Mouse (Mus musculus) CH12.LX (cell line): Measurements from ENCODE around the gene Pax4. TPM values are rescaled to one million over a fixed set of nuclear protein-coding genes. Genes with fewer than 3 reads are reported as not detected.

ENCODE experiments used
- DNase-seq: peaks from one replicate; pipeline ENCODE4 v3.0.0-alpha.2; 2013; ENCODE audit errors: extremely low read depth
- H3K27ac ChIP-seq: 2 replicates; pipeline ENCODE4 v1.5.1; 2012; ENCODE audit warnings: low read depth, mild to moderate bottlenecking, control low read depth, moderate library complexity; ENCODE audit not compliant: insufficient read depth
- H3K27me3 ChIP-seq: replicated peaks from 2 replicates; pipeline ENCODE3; 2012; ENCODE audit warnings: inconsistent platforms
- H3K36me3 ChIP-seq, 2 experiments: replicated peaks in 1 of 2; 2 replicates each; pipeline versions ENCODE3 to v1.6.1; 2012; ENCODE audit warnings: inconsistent platforms in 1 of 2, low read length in 1 of 2, mild to moderate bottlenecking in 1 of 2, mixed read lengths in 1 of 2, moderate library complexity in 1 of 2; ENCODE audit not compliant: control insufficient read depth in 1 of 2, insufficient read depth in 1 of 2
- H3K4me1 ChIP-seq, 2 experiments: 2 replicates each; pipeline ENCODE4 v1.6.1; 2012; ENCODE audit warnings: inconsistent platforms in 1 of 2, moderate library complexity in 1 of 2; ENCODE audit not compliant: insufficient read depth in 2 of 2, control insufficient read depth in 1 of 2
- H3K4me2 ChIP-seq: 2 replicates; pipeline ENCODE4 v1.6.1; 2012; ENCODE audit warnings: low read depth, mild to moderate bottlenecking, control low read depth; ENCODE audit not compliant: poor library complexity, insufficient read depth, severe bottlenecking
- H3K4me3 ChIP-seq, 3 experiments: fragments of 150-350 bp in 1 of 3; sonication (generic) in 1 of 3; replicated peaks in 1 of 3; 2 replicates each; pipeline versions ENCODE3 to v1.5.1; 2011 to 2012; ENCODE audit warnings: low read depth in 2 of 3, low read length in 2 of 3, mild to moderate bottlenecking in 2 of 3, moderate library complexity in 2 of 3, control low read depth in 1 of 3, improper control_type of control experiment in 1 of 3, inconsistent platforms in 1 of 3, mixed read lengths in 1 of 3; ENCODE audit not compliant: poor library complexity in 1 of 3
- H3K79me2 ChIP-seq: replicated peaks from 2 replicates; pipeline ENCODE4 v1.6.1; 2012; ENCODE audit warnings: mild to moderate bottlenecking, moderate library complexity; ENCODE audit not compliant: control insufficient read depth, poor library complexity, insufficient read depth, severe bottlenecking; ENCODE audit errors: extremely low read depth
- H3K9ac ChIP-seq: 2 replicates; pipeline ENCODE4 v1.6.1; 2012; ENCODE audit warnings: low read depth, mild to moderate bottlenecking, control low read depth, moderate library complexity; ENCODE audit not compliant: insufficient read depth
- H3K9me3 ChIP-seq: replicated peaks from 2 replicates; pipeline ENCODE3; 2012; ENCODE audit warnings: low read length, inconsistent platforms, mixed read lengths
- BHLHE40 ChIP-seq: IDR thresholded peaks from 2 replicates; pipeline ENCODE4 v1.6.1; 2011; ENCODE audit warnings: mild to moderate bottlenecking, low read depth, low read length, improper control_type of control experiment
- CHD1 ChIP-seq: IDR thresholded peaks from 2 replicates; pipeline ENCODE4 v1.6.1; 2012; ENCODE audit warnings: low read depth, low read length, improper control_type of control experiment, inconsistent platforms
- CHD2 ChIP-seq: IDR thresholded peaks from 2 replicates; pipeline ENCODE4 v1.6.1; 2011; ENCODE audit warnings: low read length, improper control_type of control experiment
- CTCF ChIP-seq, 2 experiments: IDR thresholded peaks in 1 of 2; conservative IDR thresholded peaks in 1 of 2; 2 replicates each; pipeline ENCODE4 v1.5.1; 2011 to 2012; ENCODE audit warnings: low read depth in 2 of 2, low read length in 2 of 2, improper control_type of control experiment in 1 of 2, inconsistent platforms in 1 of 2, mild to moderate bottlenecking in 1 of 2, moderate library complexity in 1 of 2
- ELF1 ChIP-seq: IDR thresholded peaks from 2 replicates; pipeline ENCODE4 v1.6.1; 2014; ENCODE audit warnings: low read depth, mild to moderate bottlenecking, inconsistent platforms, low read length, improper control_type of control experiment
- EP300 ChIP-seq: IDR thresholded peaks from 2 replicates; pipeline ENCODE4 v1.6.1; 2011; ENCODE audit warnings: low read length, improper control_type of control experiment
- IRF4 ChIP-seq: IDR thresholded peaks from 2 replicates; pipeline ENCODE4 v1.6.1; 2014; ENCODE audit warnings: low read depth, mild to moderate bottlenecking, inconsistent platforms, low read length, improper control_type of control experiment
- JUN ChIP-seq: IDR thresholded peaks from 2 replicates; pipeline ENCODE4 v1.6.1; 2011; ENCODE audit warnings: low read depth, mild to moderate bottlenecking, low read length, improper control_type of control experiment, moderate library complexity; ENCODE audit not compliant: insufficient read depth
- JUND ChIP-seq: conservative IDR thresholded peaks from 2 replicates; pipeline ENCODE4 v1.6.1; 2011; ENCODE audit warnings: low read depth, low read length, improper control_type of control experiment
- KAT2A ChIP-seq: IDR thresholded peaks from 2 replicates; pipeline ENCODE4 v1.6.1; 2012; ENCODE audit warnings: low read length, improper control_type of control experiment, inconsistent platforms; ENCODE audit not compliant: insufficient replicate concordance
- MAFK ChIP-seq: IDR thresholded peaks from 2 replicates; pipeline ENCODE4 v1.6.1; 2011; ENCODE audit warnings: low read length, improper control_type of control experiment; ENCODE audit not compliant: insufficient replicate concordance
- MAZ ChIP-seq: IDR thresholded peaks from 2 replicates; pipeline ENCODE4 v1.6.1; 2012; ENCODE audit warnings: low read depth, mild to moderate bottlenecking, inconsistent platforms, low read length, improper control_type of control experiment, moderate library complexity
- MXI1 ChIP-seq: IDR thresholded peaks from 2 replicates; pipeline ENCODE4 v1.6.1; 2011; ENCODE audit warnings: mild to moderate bottlenecking, low read depth, low read length, improper control_type of control experiment
- MYC ChIP-seq: IDR thresholded peaks from 2 replicates; pipeline ENCODE4 v1.6.1; 2011; ENCODE audit warnings: low read depth, mild to moderate bottlenecking, improper control_type of control experiment, low read length
- NELFE ChIP-seq: IDR thresholded peaks from 2 replicates; pipeline ENCODE4 v1.6.1; 2011; ENCODE audit warnings: low read depth, low read length, improper control_type of control experiment
- NRF1 ChIP-seq: IDR thresholded peaks from 2 replicates; pipeline ENCODE4 v1.6.1; 2014; ENCODE audit warnings: low read depth, mild to moderate bottlenecking, inconsistent platforms, low read length, improper control_type of control experiment, moderate library complexity
- RAD21 ChIP-seq: IDR thresholded peaks from 2 replicates; pipeline ENCODE4 v1.6.1; 2011; ENCODE audit warnings: low read depth, mild to moderate bottlenecking, low read length, improper control_type of control experiment, moderate library complexity
- RCOR1 ChIP-seq: conservative IDR thresholded peaks from 2 replicates; pipeline ENCODE4 v1.6.1; 2012; ENCODE audit warnings: low read depth, mild to moderate bottlenecking, inconsistent platforms, low read length, improper control_type of control experiment
- TBP ChIP-seq: conservative IDR thresholded peaks from 2 replicates; pipeline ENCODE4 v1.6.1; 2011; ENCODE audit warnings: low read depth, low read length, improper control_type of control experiment
- UBTF ChIP-seq: IDR thresholded peaks from 2 replicates; pipeline ENCODE4 v1.6.1; 2012; ENCODE audit warnings: low read depth, mild to moderate bottlenecking, inconsistent platforms, low read length, improper control_type of control experiment, moderate library complexity
- USF2 ChIP-seq: conservative IDR thresholded peaks from 2 replicates; pipeline ENCODE4 v1.6.1; 2011; ENCODE audit warnings: low read depth, low read length, improper control_type of control experiment
- ZKSCAN1 ChIP-seq: IDR thresholded peaks from 2 replicates; pipeline ENCODE4 v1.6.1; 2012; ENCODE audit warnings: low read depth, inconsistent platforms, low read length, improper control_type of control experiment, borderline replicate concordance
- ZMIZ1 ChIP-seq: IDR thresholded peaks from 2 replicates; pipeline ENCODE4 v1.6.1; 2012; ENCODE audit warnings: low read depth, mild to moderate bottlenecking, inconsistent platforms, low read length, improper control_type of control experiment
- ZNF384 ChIP-seq: IDR thresholded peaks from 2 replicates; pipeline ENCODE4 v1.6.1; 2012; ENCODE audit warnings: low read depth, low read length, improper control_type of control experiment, inconsistent platforms
- dilution Hi-C: fragments of 300-500 bp; cut with MboI; formaldehyde crosslinking; loops from 2 replicates; pipeline ENCODE4 v1.14.3; 2020; ENCODE audit warnings: low sequenced_read_pairs; ENCODE audit not compliant: extremely low pct_unique_long_range_greater_than_20kb, extremely low pct_ligation_motif_present
- in situ Hi-C: fragments of 300-500 bp; cut with MboI; formaldehyde crosslinking; loops from 3 replicates; pipeline ENCODE4 v1.14.3; 2019; ENCODE audit warnings: low sequenced_read_pairs, low pct_ligation_motif_present, low pct_unique_long_range_greater_than_20kb, mixed read lengths
- polyA plus RNA-seq: library from polyadenylated mRNA; unstranded; fragments of >175 nt; gene quantifications from 2 replicates; pipeline ENCODE4 v1.2.1, GENCODE M21; 2012; ENCODE audit warnings: low read depth; ENCODE audit not compliant: insufficient read length
- total RNA-seq, 2 experiments: library from RNA; depleted of rRNA; stranded (reverse); fragments of 300-350 nt in 1 of 2; fragments of >200 nt in 1 of 2; gene quantifications; 2 replicates each; pipeline ENCODE4 v1.2.3; 2012 to 2014

The Pax4 gene
- total and polyA plus RNA-seq, 3 experiments, result not detected

GRCm38 (mm10) chr6:28450977-28451376, 1.8 kb upstream of the Pax4 start:
- dilution Hi-C loops, result no loop called here
- TF ChIP-seq ZKSCAN1, result no peak
- TF ChIP-seq RAD21, result no peak
- TF ChIP-seq EP300, result no peak
- no peak for TF ChIP-seq KAT2A
- TF ChIP-seq ELF1, result no peak
- TF ChIP-seq BHLHE40, result no peak
- no peak for TF ChIP-seq JUN
- no peak for TF ChIP-seq TBP
- no peak for TF ChIP-seq USF2
- TF ChIP-seq IRF4, result no peak
- TF ChIP-seq CTCF (conservative IDR thresholded peaks at IDR 0.05 in 1 of 2, IDR thresholded peaks at IDR 0.05 in 1 of 2; ENCODE audit: low read depth in 2 of 2, low read length in 2 of 2), result no peak
- no peak for TF ChIP-seq MXI1
- TF ChIP-seq RCOR1, result no peak
- TF ChIP-seq NRF1, result no peak
- no peak for TF ChIP-seq CHD2
- no peak for TF ChIP-seq MYC
- no peak for TF ChIP-seq MAFK
- no peak for TF ChIP-seq ZMIZ1
- Histone ChIP-seq H3K4me3 (no peak overlapping the region), H3K4me2 (no peak overlapping the region), H3K36me3 (no peaks in the 10 kb centered on the region), H3K9me3 (no peaks in the 10 kb centered on the region), H3K9ac (no peak overlapping the region), H3K79me2 (no peaks in the 10 kb centered on the region), H3K4me1 (peaks cover 0 to 3% of the 10 kb centered on the region in 2 experiments; a peak in 3 of 4 replicates), H3K27me3 (peaks cover 27% of the 10 kb centered on the region), H3K27ac (no peak overlapping the region)
- DNase-seq, result no peak
- in situ Hi-C loops, result no loop called here

DNA sequence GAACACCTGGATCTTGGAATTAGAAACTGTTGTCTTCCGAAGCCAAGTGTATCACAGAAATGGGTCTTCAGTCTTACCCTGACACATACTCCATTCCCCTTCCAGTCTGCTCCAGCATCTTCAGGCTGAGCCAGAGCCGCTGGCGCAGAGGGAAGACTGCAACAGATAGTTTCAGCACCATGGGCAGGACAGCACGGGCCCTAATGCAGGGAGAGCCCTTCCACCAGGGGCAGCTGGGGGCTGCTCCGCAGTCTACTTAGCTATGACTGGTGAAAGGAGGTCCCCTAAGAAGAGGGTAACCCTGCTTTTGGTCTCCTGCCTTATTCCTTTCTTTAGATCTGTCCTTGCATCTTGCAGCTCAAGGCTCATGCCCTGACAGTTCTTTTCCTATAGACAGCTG, 1.3 kb upstream of the Pax4 start:
- H3K4me2 ChIP-seq, result no peak overlapping the region
- in situ Hi-C loops (no loop called here), dilution Hi-C loops (no loop called here)
- no peaks in the 10 kb centered on the region for H3K9me3 ChIP-seq
- TF ChIP-seq NELFE, result no peak
- TF ChIP-seq UBTF, result no peak
- no peak for TF ChIP-seq USF2
- no peak for TF ChIP-seq ZNF384
- no peak for TF ChIP-seq MAZ
- TF ChIP-seq CTCF (conservative IDR thresholded peaks at IDR 0.05 in 1 of 2, IDR thresholded peaks at IDR 0.05 in 1 of 2; ENCODE audit: low read depth in 2 of 2, low read length in 2 of 2), result no peak
- no peak for TF ChIP-seq CHD1
- TF ChIP-seq BHLHE40, result no peak
- TF ChIP-seq JUND, result no peak
- TF ChIP-seq RCOR1, result no peak
- no peak for DNase-seq
- H3K27ac ChIP-seq, result no peak overlapping the region
- peaks cover 29% of the 10 kb centered on the region for H3K27me3 ChIP-seq
- no peak overlapping the region for H3K4me3 ChIP-seq
- no peaks in the 10 kb centered on the region for H3K79me2 ChIP-seq
- H3K9ac ChIP-seq, result no peak overlapping the region
- peaks cover 0 to 3% of the 10 kb centered on the region in 2 experiments; a peak in 3 of 4 replicates for H3K4me1 ChIP-seq
- H3K36me3 ChIP-seq, result no peaks in the 10 kb centered on the region
